Mouse (Mus musculus): Measurements from ENCODE around the gene Cdc42bpg.

The Cdc42bpg gene

DNA sequence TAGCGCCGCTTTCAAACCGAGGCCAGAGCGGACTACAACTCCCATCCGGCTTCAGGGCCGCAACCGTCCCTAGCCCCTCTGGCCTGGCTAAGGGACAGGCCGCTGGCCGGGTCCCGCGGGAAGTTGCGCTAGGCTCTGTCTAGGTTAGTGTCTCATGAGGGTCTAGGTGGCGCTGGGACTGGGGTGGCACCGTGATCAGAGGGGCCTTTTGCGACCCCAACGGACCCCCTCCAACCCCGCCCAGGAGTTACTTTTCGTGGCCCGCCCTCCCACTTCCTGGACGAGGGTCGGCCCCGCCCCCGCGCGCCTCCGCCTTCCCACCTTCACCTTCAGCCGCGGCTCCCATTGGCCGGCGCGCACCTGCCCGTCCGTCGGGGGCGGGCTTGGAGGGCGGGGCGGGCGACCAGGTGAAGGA is at the start of gene Cdc42bpg:
Gene Cdc42bpg (plus strand): TSS at position 320 of the 415 bp plus-strand sequence.
- DNase-seq (ENCODE audit: low spot score in 2 of 2) = no peak

DNA sequence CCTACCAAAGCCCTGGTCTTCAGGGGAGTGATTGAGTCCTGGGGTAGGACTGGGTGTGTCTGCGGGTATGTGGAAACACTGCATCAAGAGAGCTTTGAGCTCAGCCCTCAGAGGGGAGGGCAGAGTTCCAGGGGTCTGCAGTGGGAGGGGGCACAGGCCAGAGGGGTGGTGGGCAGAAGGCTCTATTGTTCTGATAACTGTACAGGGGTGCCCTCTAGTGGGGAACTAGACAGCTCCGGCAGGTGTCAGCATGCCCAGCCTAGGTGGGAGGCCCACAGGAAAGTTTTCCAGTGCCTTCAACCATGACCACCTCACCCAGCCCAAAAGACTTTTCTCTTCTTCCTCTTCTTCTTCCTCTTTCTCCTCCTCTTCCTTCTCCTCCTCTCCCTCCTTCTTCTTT is 45.8 kb upstream of the Cdc42bpg start:
- DNase-seq (ENCODE audit: low spot score in 2 of 2) = no peak

DNA sequence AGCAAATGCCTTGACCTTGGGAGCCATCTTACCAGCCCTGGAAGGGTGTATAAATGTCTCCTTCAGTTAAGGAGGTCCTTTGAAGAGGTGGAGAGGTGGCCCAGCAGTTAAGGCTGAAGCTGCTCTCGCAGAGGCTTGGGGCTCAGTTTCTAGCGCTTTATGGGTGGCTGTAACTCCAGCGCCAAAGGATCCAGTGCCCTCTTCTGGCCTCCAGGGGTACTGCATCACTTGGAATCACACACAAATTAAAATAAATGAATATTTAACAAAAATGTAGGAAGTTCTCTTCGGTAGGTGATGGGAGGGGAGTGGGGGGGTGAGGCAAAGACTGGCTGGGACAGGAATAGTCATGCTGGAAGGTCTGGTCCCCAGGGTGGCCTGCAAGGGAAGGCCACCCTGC is 45.3 kb upstream of the Cdc42bpg start:
- DNase-seq (ENCODE audit: low spot score in 2 of 2) = no peak

DNA sequence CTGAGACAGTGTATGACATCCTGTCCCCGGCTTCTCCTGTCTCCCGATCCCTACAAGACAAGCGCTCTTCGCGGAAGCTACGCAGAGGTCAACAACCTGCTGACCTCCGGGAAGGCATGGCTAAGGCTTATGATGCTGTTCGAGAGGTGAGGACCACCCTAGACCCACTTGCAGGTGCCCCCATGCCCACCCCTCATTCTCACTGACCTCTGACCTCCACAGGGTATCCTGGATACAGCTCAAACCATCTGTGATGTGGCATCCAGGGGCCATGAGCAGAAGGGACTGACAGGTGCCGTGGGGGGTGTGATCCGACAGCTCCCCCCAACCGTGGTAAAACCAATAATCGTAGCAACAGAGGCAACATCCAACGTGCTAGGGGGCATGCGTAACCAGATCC is 44.9 kb upstream of the Cdc42bpg start:
- DNase-seq (ENCODE audit: low spot score in 2 of 2) = no peak

DNA sequence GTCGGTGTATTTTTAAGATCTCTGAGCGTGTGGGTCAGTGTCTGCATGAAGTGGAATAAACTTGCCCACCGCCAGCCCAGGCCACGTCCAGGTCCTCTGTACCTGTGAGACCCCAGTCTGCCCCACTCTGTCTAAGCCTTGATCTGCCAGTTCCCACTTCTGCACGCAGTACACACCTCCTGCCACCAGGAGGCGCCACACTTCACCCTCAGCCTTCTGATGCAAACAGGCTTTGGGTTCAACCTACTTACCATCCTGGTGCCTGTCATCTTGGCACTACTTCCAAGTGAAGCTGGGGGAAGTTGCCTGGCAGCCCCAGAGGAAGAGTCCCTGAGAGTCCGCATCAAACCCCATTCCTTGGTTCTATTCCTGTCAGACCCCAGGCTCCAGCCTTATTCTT is 44.0 kb upstream of the Cdc42bpg start:
- peak; percentile 55 to 74 for DNase-seq (ENCODE audit: low spot score in 2 of 2)

DNA sequence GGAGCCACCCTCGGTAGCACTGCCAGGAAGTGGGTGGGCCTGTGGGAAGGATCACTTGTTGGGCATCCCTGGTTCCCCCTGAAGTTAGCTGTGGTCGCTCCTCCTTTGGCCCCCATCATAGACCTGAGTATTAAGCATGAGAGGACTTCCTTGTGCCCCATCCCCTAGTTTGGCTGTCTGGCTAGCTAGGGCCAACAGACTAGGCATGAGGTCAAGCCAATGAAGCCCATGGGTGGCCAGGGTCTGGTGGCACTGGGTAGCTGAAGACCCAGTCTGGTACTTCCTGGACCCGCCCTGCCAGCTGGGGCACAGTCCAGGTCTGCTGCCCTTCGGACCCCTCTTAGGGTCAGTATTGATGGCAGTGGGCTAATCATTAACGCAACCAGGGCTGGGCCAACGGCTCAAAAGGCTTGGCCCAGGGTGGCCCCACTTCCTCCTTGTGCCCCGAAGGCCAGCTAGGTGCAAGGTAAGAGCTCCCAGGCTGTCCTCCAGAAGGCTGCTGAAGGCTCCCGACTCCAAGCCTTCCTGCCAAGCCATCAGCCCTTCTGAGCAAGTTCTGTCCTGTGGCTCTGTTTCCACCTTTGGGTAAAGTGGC is 43.3 kb upstream of the Cdc42bpg start:
- no peak for DNase-seq (ENCODE audit: low spot score in 2 of 2)

DNA sequence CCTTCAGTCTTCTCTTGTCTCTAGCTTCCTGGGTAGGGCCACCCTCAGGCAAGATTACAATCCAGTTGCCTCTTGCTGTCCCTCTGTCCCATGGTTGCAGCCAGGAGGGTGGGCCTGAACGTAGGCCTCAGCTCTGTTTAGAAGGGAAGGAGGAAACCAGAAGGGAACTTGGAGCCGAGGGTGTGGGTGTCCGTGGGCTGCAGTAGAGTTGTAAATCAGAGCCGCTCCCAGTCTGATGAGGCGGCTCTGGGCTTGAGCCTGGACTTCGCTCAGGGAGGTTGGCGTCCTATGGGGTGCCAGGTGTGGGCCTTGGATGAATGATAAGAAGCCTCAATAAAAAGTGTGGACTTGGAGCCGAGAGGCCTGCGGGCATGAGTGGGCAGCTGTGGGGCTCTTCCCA is 42.1 kb upstream of the Cdc42bpg start:
- peak in 1 of 2 experiments; percentile 33 for DNase-seq (ENCODE audit: low spot score in 2 of 2)

DNA sequence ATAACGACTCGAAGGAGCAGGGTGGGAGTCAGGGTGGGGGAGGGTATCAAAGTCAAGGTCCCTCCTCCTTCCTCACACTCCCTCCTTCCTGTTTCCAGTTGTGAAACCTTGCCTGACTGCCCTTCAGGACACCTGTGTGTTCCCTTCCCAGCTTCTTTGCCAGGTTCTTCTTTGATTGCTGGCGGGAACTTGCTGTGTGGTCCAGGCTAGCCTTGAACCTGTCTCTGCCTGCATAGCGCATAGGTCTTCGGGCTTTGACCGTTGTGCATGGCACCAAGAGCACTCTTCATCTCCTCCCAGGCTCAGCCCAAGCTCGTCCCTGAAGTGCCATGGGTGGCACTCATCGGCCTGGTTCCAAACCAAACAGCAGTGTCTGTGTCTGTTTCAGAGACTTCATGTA is 41.3 kb upstream of the Cdc42bpg start:
- DNase-seq (ENCODE audit: low spot score in 2 of 2) = no peak

DNA sequence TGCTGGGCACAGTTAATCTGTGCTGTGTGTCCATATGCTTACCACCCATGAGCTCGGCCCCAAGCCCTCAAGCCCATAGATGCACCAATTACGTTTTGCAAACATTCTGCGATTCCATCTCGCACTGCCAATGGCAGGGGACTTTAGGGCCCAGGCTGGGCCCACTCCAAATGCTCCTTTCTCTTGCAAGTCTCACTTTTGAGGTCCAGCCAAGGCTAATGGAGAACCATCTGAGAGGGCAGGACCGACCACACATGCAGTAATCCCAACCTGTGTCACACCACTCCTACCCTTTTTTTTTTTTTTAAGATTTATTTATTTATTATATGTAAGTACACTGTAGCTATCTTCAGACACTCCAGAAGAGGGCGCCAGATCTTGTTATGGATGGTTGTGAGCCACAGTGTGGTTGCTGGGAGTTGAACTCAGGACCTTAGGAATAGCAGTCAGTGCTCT is 40.5 kb upstream of the Cdc42bpg start:
- DNase-seq (ENCODE audit: low spot score in 2 of 2) = no peak

DNA sequence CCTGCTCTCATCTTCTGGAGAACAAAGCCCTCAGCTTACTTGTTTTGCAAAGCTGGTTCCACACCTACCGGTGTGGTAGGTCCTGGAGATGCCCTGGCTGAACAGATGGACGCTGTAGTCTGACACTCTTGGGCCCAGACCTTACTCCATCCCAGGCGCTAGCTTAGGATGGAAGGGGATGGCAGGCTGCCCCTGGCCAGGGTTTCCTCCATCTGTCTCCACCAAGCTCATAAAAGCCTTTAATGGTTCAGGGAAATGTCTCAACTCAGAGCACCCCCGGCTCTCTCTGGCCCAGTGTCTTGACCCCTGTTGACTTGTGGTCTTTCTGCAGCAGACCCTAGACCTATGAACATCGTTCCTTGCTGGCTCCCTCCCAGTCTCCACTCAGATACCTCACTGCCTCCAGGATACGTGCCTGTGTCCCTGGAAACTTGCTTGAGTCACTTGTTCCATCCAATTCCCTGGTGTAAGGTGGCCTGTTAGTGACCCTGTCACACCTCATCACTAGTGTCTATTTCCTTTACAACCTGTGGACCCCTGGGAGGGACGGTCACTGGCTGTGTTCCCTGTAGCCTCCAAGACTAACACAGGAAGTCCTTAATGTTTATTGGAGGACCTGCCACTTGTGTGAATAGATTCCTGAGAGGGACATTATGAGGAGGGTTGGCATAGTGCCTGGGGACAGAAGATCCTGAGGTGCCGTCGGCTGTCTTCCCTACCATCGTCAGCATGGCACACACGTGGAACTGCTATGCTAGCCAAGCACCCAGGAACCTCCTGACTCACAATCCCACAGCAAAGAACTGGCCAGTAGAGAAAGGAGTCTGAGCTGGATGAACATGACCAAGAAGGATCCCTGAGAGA is 38.7 kb upstream of the Cdc42bpg start:
- no peak for DNase-seq (ENCODE audit: low spot score in 2 of 2)

DNA sequence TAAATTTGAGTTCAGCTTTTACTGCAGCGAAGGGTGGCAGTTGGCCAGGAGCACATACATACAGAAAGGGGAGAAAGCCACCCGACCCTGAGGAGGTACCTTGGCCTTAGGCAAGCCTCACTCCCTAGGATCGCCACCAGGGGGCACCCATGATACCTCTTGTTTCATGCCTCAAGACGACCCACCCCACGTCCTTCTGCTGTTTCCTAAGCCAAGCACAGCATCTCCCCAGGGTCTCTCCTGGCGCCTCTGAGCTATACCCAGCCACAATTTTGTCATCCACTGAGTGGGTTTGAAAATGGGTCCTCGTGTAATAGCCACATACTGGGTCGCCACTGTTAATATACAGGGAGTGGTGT is 38.1 kb upstream of the Cdc42bpg start:
- DNase-seq (ENCODE audit: low spot score in 2 of 2) = peak; percentile 86 to 90

DNA sequence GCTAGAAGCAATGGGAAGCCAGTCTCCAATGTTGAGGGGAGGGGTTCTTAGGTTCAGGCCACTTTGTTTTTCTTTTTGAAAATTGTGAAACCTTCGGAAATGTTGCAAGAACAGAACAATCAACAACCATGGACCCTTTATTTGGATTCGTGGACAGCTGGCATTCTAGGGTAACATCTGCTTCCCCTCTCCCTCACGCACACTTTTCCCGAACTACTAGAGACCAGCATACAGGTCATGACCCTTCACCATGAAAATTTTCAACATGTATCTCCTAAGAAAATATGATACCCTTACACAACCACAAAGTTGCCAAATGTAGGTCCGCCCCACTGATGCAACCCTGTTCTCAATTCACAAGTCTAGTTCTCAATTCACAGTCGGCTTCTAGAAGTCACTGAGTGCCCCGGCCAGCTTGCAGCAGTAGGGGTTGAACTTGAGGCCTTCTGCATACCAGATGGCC is 37.6 kb upstream of the Cdc42bpg start:
- DNase-seq (ENCODE audit: low spot score in 2 of 2) = no peak

DNA sequence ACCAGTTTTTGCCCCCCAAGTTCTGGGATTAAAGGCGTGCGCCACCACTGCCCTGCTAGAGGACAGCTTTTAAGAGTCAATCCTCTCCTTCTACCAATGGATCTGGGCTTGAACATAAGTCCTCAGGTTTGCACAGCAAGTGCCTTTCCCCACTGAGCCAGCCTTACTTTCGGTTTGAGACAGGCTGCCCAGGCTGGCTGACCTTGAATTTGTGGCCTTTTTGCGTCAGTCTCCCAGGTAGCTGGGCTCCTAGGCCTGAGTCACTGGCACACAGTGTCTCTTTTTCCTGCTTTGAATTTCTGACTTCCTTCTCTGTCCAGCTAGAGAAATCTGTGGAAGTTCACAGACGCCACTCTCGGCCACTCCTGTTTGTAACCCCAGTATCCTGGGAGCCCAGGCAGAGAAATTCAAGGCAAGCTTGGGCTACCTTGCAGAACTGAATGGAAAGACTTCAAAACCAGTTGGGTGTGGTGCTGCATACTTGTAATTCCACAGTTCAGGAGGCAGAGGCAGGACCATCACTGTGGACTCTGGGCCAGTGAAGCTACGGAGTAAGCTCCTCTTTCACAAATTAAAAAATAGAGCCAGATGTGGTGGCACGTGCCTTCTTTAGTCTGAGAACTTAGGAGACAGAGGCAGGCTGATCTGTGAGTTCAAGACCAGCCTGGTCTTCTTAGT is 36.3 kb upstream of the Cdc42bpg start:
- DNase-seq (ENCODE audit: low spot score in 2 of 2) = no peak

DNA sequence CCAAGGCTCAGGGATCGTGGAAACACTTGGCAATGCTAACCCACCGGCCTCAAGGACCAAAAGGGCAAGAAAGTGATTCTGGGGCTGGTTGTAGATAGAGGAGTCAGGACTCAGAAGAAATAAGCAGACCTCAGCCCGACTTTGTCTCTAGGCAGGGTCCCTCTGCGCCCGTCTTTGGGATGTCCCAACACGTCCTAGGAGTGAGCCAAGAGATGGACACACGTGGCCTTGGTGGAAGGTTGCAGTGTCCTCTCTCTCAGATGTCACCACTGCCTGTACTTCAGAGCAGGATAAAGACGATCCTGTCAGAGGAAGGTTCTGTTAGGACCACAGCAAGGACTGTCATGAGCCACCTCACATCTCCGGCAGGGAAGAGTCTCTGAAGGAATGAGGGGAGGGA is 35.6 kb upstream of the Cdc42bpg start:
- DNase-seq (ENCODE audit: low spot score in 2 of 2) = no peak

DNA sequence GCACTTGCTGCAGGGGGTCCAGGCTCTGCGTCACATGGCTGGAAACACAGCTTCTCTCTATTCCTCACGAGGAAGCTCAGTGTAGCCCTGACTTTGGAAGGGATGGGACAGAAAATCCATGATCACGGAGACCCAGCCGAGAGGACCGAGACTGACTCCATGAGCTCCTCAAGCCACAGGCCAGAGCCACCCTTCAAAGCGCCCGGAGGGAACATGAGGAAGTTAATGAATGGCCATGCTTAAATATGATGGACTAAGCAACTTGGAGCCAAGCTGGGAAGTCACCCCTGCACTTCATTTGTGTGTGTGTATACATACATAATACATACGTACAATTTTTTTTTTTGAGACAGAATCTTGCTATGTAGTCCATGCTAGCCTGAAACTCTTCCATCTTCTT is 35.0 kb upstream of the Cdc42bpg start:
- DNase-seq (ENCODE audit: low spot score in 2 of 2) = no peak

DNA sequence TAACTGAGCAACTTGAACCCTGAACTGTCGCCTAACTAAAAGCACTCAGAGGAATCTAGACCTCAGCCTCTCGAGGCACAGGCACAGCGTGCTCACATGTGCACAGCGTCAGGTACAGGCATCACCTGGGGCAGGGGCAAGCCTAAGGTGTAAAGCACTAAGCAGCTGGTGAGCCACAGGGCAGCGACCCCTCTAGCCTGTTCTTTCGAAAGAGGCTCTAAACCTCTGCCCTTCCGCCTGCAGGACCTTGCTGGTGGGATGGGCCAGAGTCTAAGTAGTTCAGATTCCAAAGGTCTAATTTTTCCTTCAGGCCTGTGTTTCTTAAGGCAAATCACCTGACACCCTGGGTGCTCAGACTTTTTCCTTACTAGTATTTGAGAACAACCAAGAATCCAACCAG is 34.2 kb upstream of the Cdc42bpg start:
- no peak for DNase-seq (ENCODE audit: low spot score in 2 of 2)

DNA sequence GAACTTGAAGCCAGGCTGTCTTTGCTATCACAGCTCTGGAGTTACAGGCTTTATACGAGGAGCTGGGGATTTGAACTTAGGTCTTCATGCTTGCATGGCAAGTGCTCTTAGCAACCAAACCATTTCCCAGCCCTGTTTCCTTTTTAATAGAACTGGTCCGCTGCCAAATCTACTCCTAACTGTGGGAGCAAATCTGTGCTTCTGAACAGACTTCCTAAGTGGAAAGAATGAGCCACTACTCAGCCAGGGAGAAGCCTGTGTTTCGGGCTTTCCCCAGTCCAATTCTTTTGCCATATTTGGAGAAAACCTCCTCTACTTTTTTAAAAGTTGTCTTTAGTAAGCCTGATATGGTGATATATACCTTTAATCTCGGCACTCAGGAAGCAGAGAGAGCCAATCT is 33.5 kb upstream of the Cdc42bpg start:
- DNase-seq (ENCODE audit: low spot score in 2 of 2) = peak in 1 of 2 experiments; percentile 35

DNA sequence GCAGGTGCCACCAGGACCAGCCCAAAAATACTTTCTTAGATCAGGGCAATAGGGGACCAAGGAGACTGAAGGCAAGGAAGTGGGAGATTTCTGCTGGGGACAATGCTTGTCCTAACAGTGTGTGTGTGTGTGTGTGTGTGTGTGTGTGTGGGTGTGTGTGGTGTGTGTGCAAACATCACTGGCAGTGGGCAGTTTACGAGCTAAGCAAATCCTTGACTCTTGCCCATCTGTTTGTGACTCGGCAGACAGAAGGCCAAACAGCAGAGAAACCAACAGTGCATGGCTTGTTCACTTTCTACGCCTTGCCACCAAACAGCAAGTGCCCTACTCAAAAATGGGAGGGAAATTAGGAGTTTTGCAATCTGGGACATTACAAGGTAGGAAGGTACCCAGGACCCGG is 32.7 kb upstream of the Cdc42bpg start:
- DNase-seq (ENCODE audit: low spot score in 2 of 2) = no peak

DNA sequence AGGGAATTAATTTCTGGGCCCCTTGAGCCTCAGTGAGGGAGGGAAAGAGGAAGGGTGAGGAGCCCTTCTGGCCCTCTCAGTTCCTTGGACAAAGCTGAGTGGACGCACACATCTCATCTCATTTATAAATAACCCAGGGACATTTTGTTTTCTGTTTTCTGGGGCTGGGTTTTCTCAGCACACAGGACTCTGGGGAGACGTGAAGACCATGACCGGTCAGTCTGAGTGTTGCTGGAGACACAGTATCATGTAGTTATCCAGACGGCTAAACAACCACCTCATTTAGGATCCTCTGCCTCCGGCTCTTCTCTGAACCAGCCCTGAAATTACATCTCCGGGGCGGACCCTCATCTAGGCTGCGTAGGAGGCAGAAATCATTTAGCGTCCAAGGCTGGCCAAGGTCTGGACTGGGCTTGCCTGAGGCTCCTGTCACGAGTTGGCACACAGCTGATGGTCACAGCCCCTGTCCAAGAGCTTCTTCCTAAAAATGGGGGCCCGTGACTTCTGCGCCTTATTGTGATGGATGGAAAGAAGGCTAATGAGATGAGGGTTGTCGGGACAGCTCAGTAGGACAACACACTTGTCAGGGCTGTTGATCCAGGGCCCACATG is 32.2 kb upstream of the Cdc42bpg start:
- no peak for DNase-seq (ENCODE audit: low spot score in 2 of 2)

DNA sequence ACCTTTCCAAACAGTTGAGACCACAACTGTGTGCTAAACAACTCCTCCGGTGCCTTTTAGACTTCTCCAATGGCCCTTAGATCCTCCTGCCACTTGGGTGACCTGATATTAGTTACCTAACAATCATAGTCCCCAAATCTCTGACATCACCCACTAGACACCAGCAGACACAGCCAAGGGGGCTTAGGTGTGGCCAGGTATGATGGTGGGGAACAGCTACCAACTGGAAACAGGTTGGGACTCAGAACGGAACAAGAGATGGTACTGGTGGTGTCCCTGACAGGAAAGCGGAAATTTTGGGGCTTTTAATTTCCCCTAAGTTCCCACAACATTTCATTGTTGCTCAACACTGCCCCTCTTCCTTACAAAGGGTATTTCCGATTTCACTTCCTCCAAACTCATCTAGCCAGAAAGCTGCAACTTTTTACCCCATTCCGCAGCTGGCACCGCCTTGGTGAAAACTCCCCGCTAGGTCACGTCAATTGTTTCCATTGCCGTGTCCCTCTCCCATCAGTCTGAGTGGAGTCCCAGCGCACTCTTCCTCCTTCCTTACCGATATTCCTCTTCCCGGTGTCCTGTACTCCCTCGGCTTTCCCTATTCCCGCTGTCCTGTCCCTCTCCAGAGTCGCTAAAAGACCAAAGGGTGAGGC is 30.4 kb upstream of the Cdc42bpg start:
- no peak for DNase-seq (ENCODE audit: low spot score in 2 of 2)

Data from frontal cortex, postnatal 36 days (tissue).